ENCODE assay signal across 8 mouse cellular contexts in genomic region chr4:118152020-118152785, GRCm38 (mm10). TPM values are rescaled to one million over a fixed set of nuclear protein-coding genes. Genes with fewer than 3 reads are reported as not detected.
DNase-seq lines count a peak whose midpoint lies in the region; ATAC-seq lines count a peak whose summit lies in the region.
"Had no signal": no experiment of that assay in that cellular context is flagged by ENCODE, and none has a peak within 500 bp of the region (broad histone marks: within the 10 kb centered on the region; RNA-seq: fewer than 3 reads in every experiment).

No protein-coding gene starts in this region.

- H3K27ac ChIP-seq in kidney, embryonic 16.5 days (ENCODE audit: low read length), result no peak overlapping the region
- H3K27ac ChIP-seq in hindbrain, embryonic 14.5 days, result no peak overlapping the region
- H3K27ac ChIP-seq: limb, embryonic 13.5 days had no signal

- 95% methylated on average over 17 of the region's 17 CpGs for WGBS in kidney, embryonic 16.5 days
- 94% methylated on average over 17 of the region's 17 CpGs for WGBS in hindbrain, embryonic 14.5 days

- peaks cover 81% of the 10 kb centered on the region for H3K36me3 ChIP-seq in kidney, embryonic 16.5 days (ENCODE audit: insufficient read depth, low read length)
- peaks cover 96% of the 10 kb centered on the region for H3K36me3 ChIP-seq in hindbrain, embryonic 14.5 days (replicated peaks; ENCODE audit: control insufficient read depth, insufficient read depth)

- DNase-seq in B cell, adult 2 months, result peak; percentile 37 to 38
- DNase-seq in MEL-GATA-1-ER (ENCODE audit: extremely low read depth, low read depth), result peak; percentile 90
- peak; percentile 71 for DNase-seq in gastrocnemius, postnatal 10 days
- DNase-seq in lung, postnatal 25 days (ENCODE audit: low spot score), result peak; percentile 54
- DNase-seq in hindbrain, embryonic 14.5 days (ENCODE audit: low spot score), result no peak
- DNase-seq in frontal cortex, postnatal 10 days (ENCODE audit: low spot score in 2 of 2), result no peak

- no peaks in the 10 kb centered on the region for H3K4me1 ChIP-seq in kidney, embryonic 16.5 days (ENCODE audit: insufficient read depth, low read length)
- no peaks in the 10 kb centered on the region for H3K4me1 ChIP-seq in hindbrain, embryonic 14.5 days (replicated peaks; ENCODE audit: control insufficient read depth, insufficient read depth, low read length)
- H3K4me1 ChIP-seq: limb, embryonic 13.5 days had no signal

- no peak overlapping the region for H3K4me3 ChIP-seq in kidney, embryonic 16.5 days (ENCODE audit: low read length)
- H3K4me3 ChIP-seq in hindbrain, embryonic 14.5 days (replicated peaks; ENCODE audit: low read length), result no peak overlapping the region
- H3K4me3 ChIP-seq: limb, embryonic 13.5 days had no signal

- no peak for ATAC-seq in kidney, embryonic 16.5 days (ENCODE audit: low FRiP score, low TSS enrichment)
- ATAC-seq in hindbrain, embryonic 14.5 days (ENCODE audit: low FRiP score), result no peak

- no peaks in the 10 kb centered on the region for H3K27me3 ChIP-seq in kidney, embryonic 16.5 days (ENCODE audit: insufficient read depth, low read length)
- H3K27me3 ChIP-seq in hindbrain, embryonic 14.5 days (ENCODE audit: control insufficient read depth, insufficient read depth, low read length), result no peaks in the 10 kb centered on the region
- H3K27me3 ChIP-seq: limb, embryonic 13.5 days had no signal

- H3K4me2 ChIP-seq in kidney, embryonic 16.5 days (replicated peaks; ENCODE audit: low read depth, low read length), result no peak overlapping the region
- no peak overlapping the region for H3K4me2 ChIP-seq in hindbrain, embryonic 14.5 days (replicated peaks)
- H3K4me2 ChIP-seq: limb, embryonic 13.5 days had no signal

- H3K9me3 ChIP-seq in kidney, embryonic 16.5 days (ENCODE audit: low read length), result no peaks in the 10 kb centered on the region
- no peaks in the 10 kb centered on the region for H3K9me3 ChIP-seq in hindbrain, embryonic 14.5 days (ENCODE audit: control insufficient read depth, low read length)
- H3K9me3 ChIP-seq: limb, embryonic 13.5 days had no signal

- H3K9ac ChIP-seq in kidney, embryonic 16.5 days (replicated peaks; ENCODE audit: low read length), result no peak overlapping the region
- H3K9ac ChIP-seq in hindbrain, embryonic 14.5 days, result no peak overlapping the region
- H3K9ac ChIP-seq: limb, embryonic 13.5 days had no signal

RNA-seq across cellular contexts. Expression of gene St3gal3, which starts 17.5 kb away (rescaled TPM):
- 10 to 100 TPM; 40.9 to 48.9 TPM for total RNA-seq in gastrocnemius, postnatal 10 days (2021)
- polyA plus RNA-seq in kidney, embryonic 16.5 days (2015; fragmentation: Nextera tagmentation; extraction: Ambion mirVana), result 8.7 and 9.2 TPM in 2 replicates
- 10.8 and 11.5 TPM in 2 replicates for polyA plus RNA-seq in hindbrain, embryonic 14.5 days (2014; fragmentation: Nextera tagmentation; extraction: Ambion mirVana)

RNA-seq across cellular contexts. Expression of gene Kdm4a, which starts 27.6 kb away (rescaled TPM):
- total RNA-seq in gastrocnemius, postnatal 10 days (2021), result 10 to 100 TPM; 26.4 to 28.0 TPM
- 40.5 and 40.9 TPM in 2 replicates for polyA plus RNA-seq in kidney, embryonic 16.5 days (2015; fragmentation: Nextera tagmentation; extraction: Ambion mirVana)
- polyA plus RNA-seq in hindbrain, embryonic 14.5 days (2014; fragmentation: Nextera tagmentation; extraction: Ambion mirVana), result 52.8 and 53.7 TPM in 2 replicates

Comparison
In these comparisons a context has a peak if more than half of its experiments do, and no peak if none do; other contexts are left out.
1. DNase-seq: peak in B cell, adult 2 months (2 of 2), MEL-GATA-1-ER (single experiment), gastrocnemius, postnatal 10 days (single experiment) and lung, postnatal 25 days (single experiment); none in hindbrain, embryonic 14.5 days (single experiment) and frontal cortex, postnatal 10 days (0 of 2).